Mouse (Mus musculus): ENCODE results near the gene Clic3.

DNA sequence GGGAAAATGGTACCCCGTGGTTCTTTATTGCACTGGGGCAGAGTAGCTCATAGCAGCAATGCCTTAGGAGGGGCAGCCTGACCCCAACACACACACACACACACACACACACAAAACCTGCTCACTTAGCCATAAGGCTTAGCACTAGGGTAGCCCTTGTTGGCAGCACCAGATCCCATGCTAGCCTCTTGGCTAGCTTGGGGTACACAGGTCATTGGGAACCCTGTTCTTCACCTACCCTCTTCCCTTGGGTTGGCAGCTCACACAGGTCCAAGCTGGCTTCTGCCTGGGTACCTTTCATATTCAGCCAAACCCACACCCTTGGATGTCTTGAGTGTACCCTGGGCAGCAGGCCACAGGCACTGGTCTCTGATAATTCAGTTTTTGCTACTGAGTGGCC is 48.4 kb downstream of the Clic3 start:
- TF ChIP-seq MAX (IDR thresholded peaks at IDR 0.05; ENCODE audit: low read length) (no peak), NRF1 (IDR thresholded peaks at IDR 0.05; ENCODE audit: insufficient read depth, low read depth, low read length, poor library complexity, severe bottlenecking) (no peak), CTCF (IDR thresholded peaks at IDR 0.05 in 2 of 3, conservative IDR thresholded peaks at IDR 0.05 in 1 of 3; ENCODE audit: control insufficient read depth in 1 of 3, insufficient read depth in 1 of 3, low read depth in 2 of 3, low read length in 3 of 3, poor library complexity in 1 of 3, severe bottlenecking in 1 of 3) (no peak), ZNF384 (IDR thresholded peaks at IDR 0.05; ENCODE audit: low read depth, low read length) (no peak)
